Mouse (Mus musculus) stomach, embryonic 16.5 days (tissue): Measurements from ENCODE around the gene Usp1. TPM values are rescaled to one million over a fixed set of nuclear protein-coding genes. Genes with fewer than 3 reads are reported as not detected.
"Not testable (repeated sequence)": the region's sequence is repeated elsewhere in the genome, so short reads cannot be mapped to it uniquely, and the experiment has no call there.

ENCODE experiments used
- ATAC-seq: fragments of 200-750 bp; cut with Nextera tagmentation; 2 replicates; pipeline ENCODE4 v1.8.0; 2017; ENCODE audit warnings: moderate number of reproducible peaks, moderate TSS enrichment; ENCODE audit not compliant: insufficient read depth, low FRiP score
- H3K27ac ChIP-seq: fragments of 300-500 bp; sonication (generic); 2 replicates; pipeline ENCODE4 v1.5.1; 2014; ENCODE audit warnings: low read length
- H3K27me3 ChIP-seq: fragments of 300-500 bp; sonication (generic); 2 replicates; pipeline ENCODE4 v1.6.1; 2014; ENCODE audit warnings: low read length, control low read depth, mixed read lengths; ENCODE audit not compliant: control insufficient read depth, insufficient read depth
- H3K36me3 ChIP-seq: fragments of 300-500 bp; sonication (generic); 2 replicates; pipeline ENCODE4 v1.6.1; 2014; ENCODE audit warnings: low read length; ENCODE audit not compliant: control insufficient read depth, insufficient read depth
- H3K4me1 ChIP-seq: fragments of 300-500 bp; sonication (generic); 2 replicates; pipeline ENCODE4 v1.6.1; 2014; ENCODE audit warnings: low read length, control low read depth, mixed read lengths; ENCODE audit not compliant: control insufficient read depth, insufficient read depth
- H3K4me2 ChIP-seq: fragments of 300-500 bp; sonication (generic); 2 replicates; pipeline ENCODE4 v1.6.1; 2014; ENCODE audit warnings: low read depth, low read length, mixed read lengths
- H3K4me3 ChIP-seq: fragments of 300-500 bp; sonication (generic); replicated peaks from 2 replicates; pipeline ENCODE4 v1.5.1; 2014; ENCODE audit warnings: mild to moderate bottlenecking, low read length
- H3K9ac ChIP-seq: fragments of 300-500 bp; sonication (generic); 2 replicates; pipeline ENCODE4 v1.6.1; 2014; ENCODE audit warnings: low read length
- H3K9me3 ChIP-seq: fragments of 300-500 bp; sonication (generic); replicated peaks from 2 replicates; pipeline ENCODE4 v1.6.1; 2016; ENCODE audit warnings: low read length, control low read depth; ENCODE audit not compliant: control insufficient read depth
- WGBS: fragments of 180-500 bp; shearing (Covaris S2); extraction: QIAGEN DNeasy Blood & Tissue Kit; methylation state at CpG from one replicate; pipeline ENCODE4 v1.1.7; 2014; 5-methylcytosine and 5-hydroxymethylcytosine counted together
- polyA plus RNA-seq: library from polyadenylated mRNA; unstranded; fragments of >200 nt; fragmentation: Nextera tagmentation; extraction: Ambion mirVana; gene quantifications from 2 replicates; pipeline ENCODE4 v1.2.1, GENCODE M21; 2015

Usp1 gene
- polyA plus RNA-seq, 1 experiment from 2014 or later, result 48.7 TPM

DNA sequence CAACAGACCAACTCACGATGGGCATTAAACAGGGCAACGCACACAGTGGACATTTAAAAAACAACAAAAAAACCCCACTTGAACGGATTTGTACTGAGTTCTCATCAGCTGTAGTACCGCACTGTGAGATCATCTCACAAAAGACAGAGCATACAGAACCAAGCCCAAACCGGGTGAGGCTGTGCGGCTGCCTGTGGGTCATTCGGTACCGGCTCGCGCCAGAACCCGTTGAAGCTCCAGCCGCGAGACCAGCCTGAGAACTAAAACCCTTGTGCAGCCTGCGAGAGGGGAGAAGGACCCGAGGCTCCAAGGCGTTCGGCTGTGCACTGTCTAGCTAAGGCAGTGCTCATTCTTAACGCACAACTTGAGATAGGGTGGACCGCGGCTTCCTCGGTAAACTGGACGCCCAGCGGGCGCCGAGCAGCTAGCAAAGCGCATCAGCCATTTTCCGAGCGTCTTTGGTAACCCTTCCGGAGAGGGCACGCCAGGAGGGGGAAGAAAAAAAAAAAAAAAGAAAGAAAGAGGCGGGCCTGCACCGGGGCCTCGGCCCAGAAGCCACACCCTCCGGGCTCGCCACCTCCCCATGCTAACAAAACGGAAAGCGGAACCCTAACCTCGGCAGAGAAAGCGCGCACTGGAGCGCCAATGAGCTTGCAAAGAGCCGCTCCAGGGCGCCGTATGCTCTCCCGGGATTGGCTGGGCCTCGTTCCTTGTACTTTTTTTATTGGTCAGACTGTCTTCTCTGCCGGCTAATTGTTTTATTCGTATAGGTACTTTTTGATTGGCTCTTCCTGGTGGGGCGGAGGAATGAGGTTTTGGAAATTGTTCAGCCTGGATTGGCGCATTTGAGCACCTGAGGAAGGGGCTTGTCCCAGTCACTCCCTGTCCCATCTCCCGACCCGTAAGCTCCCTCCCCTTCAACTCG is 705 bp upstream of the Usp1 start:
- peaks cover 10% of the 10 kb centered on the region for H3K4me1 ChIP-seq
- no peaks in the 10 kb centered on the region for H3K36me3 ChIP-seq
- WGBS, result 0% methylated on average over 53 of the region's 53 CpGs
- ATAC-seq, result peak; percentile 97
- H3K4me3 ChIP-seq, result peak overlapping the region; percentile 79
- H3K9ac ChIP-seq, result peak overlapping the region; percentile 86
- no peaks in the 10 kb centered on the region for H3K27me3 ChIP-seq
- peak overlapping the region; percentile 91 for H3K4me2 ChIP-seq
- H3K9me3 ChIP-seq, result 0 out of 2 replicates have a peak, but pooled peaks cover 3% of the 10 kb centered on the region
- H3K27ac ChIP-seq, result peak overlapping the region; percentile 100

DNA sequence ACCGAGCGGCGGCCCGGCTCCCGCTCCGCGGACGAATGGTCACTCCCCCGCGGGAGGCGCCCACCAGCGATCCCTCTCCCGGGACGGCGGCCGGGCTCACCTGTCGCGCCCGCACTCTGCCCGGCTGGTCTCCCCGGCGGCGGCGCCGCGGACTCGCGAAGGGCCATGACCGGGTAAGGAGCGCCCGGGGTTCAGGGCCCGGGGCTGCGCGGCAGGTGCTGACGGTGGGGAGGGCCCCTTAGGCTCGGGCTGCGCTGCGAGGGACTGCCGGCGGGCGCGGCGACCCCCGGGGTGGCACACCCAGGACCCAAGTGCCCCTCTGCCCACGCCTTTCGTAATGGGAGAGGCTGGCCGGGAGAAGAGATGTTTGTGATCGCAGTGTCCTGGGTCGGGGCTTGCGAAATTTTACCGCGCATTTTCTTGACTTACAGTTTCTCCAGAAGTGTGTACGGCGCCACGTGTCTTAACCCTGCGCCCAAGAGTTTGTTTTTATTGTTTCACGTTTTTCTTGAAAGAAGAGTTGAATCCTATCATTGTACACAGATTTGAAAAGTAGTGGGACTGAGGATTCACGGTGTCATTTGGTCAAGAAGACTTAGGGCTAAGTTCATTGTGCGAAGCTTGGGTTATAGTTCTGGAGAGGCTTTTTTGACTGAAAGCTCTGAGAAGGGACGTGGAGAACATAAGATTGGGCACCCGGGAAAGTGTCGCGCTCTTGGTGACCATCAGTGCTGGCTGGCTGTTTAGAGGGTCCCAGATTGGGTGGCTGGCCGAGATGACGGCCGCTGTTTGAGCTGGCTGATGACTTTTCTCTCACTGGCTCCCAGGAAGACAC is 678 bp downstream of the Usp1 start:
- Histone ChIP-seq H3K27me3 (no peaks in the 10 kb centered on the region), H3K9me3 (no peaks in the 10 kb centered on the region), H3K36me3 (no peaks in the 10 kb centered on the region), H3K4me1 (peaks cover 10% of the 10 kb centered on the region), H3K9ac (peak overlapping the region; percentile 91), H3K27ac (peak overlapping the region; percentile 100), H3K4me3 (peak overlapping the region; percentile 79), H3K4me2 (peak overlapping the region; percentile 91)
- WGBS, result under 1% methylated on average over 52 of the region's 66 CpGs
- peak; percentile 3 for ATAC-seq

DNA sequence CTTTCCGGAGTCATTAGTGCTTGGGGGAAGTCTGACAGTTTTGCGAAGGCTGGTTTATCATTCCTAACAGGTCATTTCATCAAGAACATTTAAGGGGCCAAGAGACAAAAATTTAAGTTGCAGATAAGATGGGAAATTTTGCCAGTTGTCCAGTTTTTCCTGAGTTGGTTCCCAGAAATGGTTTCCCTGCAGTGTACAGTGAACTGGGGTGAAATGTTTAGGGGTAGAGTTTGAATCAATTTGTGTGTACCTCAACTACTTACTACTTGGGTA is 1.2 kb downstream of the Usp1 start:
- Histone ChIP-seq H3K9me3 (no peaks in the 10 kb centered on the region), H3K4me3 (peak overlapping the region; percentile 79), H3K36me3 (no peaks in the 10 kb centered on the region), H3K9ac (peak overlapping the region; percentile 91), H3K27me3 (no peaks in the 10 kb centered on the region), H3K4me2 (peak overlapping the region; percentile 91), H3K4me1 (peaks cover 10% of the 10 kb centered on the region), H3K27ac (peak overlapping the region; percentile 100)
- no peak for ATAC-seq
- WGBS, result 0% methylated on average over 2 of the region's 2 CpGs

DNA sequence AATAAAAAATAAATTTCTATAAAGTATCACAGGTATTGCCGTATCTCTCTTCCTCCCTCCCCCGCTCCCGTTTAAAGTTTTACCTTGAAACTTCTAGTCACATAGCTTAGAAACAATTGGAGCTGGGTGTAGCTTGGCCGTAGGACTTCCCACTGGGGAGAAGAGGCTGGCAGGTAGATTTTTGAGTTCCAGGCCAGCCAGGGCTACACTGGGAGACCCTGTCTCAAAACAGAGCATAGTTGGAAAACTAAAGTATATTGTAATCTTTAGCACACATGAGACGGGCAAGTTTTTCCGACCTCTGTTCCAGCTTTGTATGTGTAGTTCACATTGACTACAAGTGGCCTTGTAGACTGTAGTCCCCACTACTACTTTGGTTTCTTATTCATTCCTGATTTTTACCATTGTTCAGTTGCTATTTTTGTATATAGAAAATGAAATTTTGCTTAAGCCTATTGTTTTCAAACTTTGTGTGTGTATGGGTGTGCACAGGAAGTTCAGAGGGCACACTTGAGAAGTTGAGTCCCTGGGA is 1.7 kb downstream of the Usp1 start:
- Histone ChIP-seq H3K27ac (no peak overlapping the region), H3K9ac (peak overlapping the region; percentile 57), H3K4me2 (peak overlapping the region; percentile 91), H3K36me3 (no peaks in the 10 kb centered on the region), H3K4me3 (peak overlapping the region; percentile 79), H3K27me3 (no peaks in the 10 kb centered on the region), H3K9me3 (no peaks in the 10 kb centered on the region), H3K4me1 (peaks cover 10% of the 10 kb centered on the region)
- 9% methylated on average over 6 of the region's 6 CpGs for WGBS
- ATAC-seq, result no peak

DNA sequence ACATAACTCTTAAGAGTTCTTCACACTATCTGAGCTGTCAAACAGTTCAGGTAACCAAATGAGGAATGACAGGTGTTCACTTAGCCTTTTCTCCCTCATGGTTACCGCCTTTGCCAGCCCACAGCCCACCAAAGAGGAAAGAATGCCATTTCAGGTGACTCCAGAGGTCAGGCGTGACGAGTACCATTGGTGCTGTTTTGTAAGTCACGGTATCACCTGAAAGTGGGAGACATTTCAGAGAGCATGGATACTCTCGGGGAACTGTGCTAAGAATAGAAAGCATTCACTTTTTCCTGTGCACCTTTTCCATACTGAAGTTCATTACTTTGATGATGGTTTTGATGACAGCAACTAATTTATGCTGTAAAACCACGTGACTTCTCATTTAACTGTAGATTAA is 12.4 kb downstream of the Usp1 start:
- Histone ChIP-seq H3K4me2 (no peak overlapping the region), H3K4me1 (no peaks in the 10 kb centered on the region), H3K27me3 (no peaks in the 10 kb centered on the region), H3K9ac (no peak overlapping the region), H3K9me3 (no peaks in the 10 kb centered on the region), H3K4me3 (no peak overlapping the region), H3K27ac (no peak overlapping the region), H3K36me3 (peaks cover 11% of the 10 kb centered on the region)
- no peak for ATAC-seq
- WGBS, result 80% methylated on average over 6 of the region's 6 CpGs

DNA sequence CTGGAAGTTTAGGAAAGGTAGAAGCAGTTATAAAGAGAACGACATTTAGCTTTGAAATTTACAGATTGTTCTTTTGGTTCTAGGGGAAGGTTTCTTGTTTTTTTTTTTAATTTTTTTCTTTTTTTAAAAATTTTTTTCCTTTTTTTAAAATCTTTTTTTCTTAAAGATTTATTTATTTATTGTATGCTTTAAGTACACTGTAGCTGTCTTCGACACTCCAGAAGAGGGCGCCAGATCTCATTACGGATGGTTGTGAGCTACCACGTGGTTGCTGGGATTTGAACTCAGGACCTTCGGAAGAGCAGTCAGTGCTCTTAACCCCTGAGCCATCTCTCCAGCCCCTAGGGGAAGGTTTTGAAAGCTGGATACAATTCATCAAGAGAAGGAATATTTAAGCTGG is 14.6 kb downstream of the Usp1 start:
- H3K27ac ChIP-seq, H3K4me1 ChIP-seq, ATAC-seq, H3K27me3 ChIP-seq, H3K9ac ChIP-seq, H3K4me3 ChIP-seq, H3K4me2 ChIP-seq, H3K36me3 ChIP-seq, H3K9me3 ChIP-seq: not testable (repeated sequence)
- WGBS, result 87% methylated on average over 6 of the region's 6 CpGs

DNA sequence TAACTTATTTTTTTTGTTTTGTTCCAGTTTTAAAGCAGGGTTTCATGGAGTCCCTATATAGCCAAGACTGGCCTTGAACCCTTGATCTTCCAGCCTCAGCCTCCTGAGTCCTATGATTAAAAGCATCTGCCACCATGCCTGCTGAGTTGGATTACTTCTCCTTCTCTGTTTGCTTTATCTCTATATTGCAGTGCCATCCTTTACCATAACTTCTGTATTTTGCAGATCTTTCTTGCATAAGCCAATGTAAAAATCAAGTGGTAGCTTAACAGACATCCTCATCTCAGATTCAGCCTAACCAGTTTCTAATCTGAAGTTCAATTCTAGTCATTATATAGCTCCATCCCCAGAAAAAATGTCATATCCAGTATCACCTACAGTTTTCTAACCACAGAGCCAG is 27.0 kb downstream of the Usp1 start:
- Histone ChIP-seq H3K4me2 (no peak overlapping the region), H3K9me3 (no peaks in the 10 kb centered on the region), H3K4me3 (no peak overlapping the region), H3K4me1 (no peaks in the 10 kb centered on the region), H3K9ac (no peak overlapping the region), H3K27ac (no peak overlapping the region), H3K27me3 (no peaks in the 10 kb centered on the region), H3K36me3 (peaks cover 3% of the 10 kb centered on the region; the same call in 1 of the 2 replicates)
- no peak for ATAC-seq

DNA sequence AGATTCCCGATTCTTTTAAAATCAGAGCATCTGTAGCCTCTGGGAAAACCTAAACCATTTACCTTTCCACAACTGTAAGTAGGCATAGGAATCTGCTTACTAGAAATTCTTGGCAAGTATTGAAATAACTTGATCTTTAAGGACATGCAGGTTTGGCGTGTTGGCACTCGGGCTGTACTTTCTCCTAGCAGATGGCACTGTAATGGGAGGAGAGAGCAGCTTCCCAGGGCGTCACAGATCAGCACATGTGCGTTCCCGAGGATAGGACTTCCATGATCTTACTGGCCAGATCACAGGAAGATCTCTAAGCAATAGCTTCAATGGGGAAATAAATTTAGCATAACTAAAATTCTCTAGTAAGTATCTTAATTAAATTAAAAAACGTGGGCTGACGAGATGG is 32.4 kb downstream of the Usp1 start:
- no peak overlapping the region for H3K9ac ChIP-seq
- peaks cover 5% of the 10 kb centered on the region; the same call in 1 of the 2 replicates for H3K36me3 ChIP-seq
- H3K4me3 ChIP-seq, result no peak overlapping the region
- H3K27ac ChIP-seq, result no peak overlapping the region
- H3K4me2 ChIP-seq, result no peak overlapping the region
- no peaks in the 10 kb centered on the region for H3K27me3 ChIP-seq
- no peak for ATAC-seq
- H3K9me3 ChIP-seq, result no peaks in the 10 kb centered on the region
- 91% methylated on average over 8 of the region's 8 CpGs for WGBS
- no peaks in the 10 kb centered on the region for H3K4me1 ChIP-seq

DNA sequence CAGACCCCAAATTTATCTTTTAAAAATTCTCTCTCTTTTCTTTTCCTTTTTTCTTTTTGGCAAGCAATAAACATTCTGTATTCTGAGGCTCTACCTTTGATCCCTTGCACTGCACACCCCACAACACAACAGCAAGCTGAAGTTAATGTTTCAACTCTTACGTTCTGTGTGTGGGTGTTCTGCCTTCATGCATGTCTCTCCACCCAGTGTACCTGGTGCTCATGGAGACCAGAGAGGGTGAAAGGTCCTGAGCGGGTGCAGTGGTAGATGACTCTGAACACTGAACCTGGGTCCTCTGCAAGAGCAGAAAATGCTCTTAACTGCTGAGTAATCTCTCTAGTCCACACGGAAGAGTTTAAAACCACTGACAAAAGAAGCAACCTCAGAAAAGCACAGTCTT is 36.6 kb downstream of the Usp1 start:
- 87% methylated on average over 3 of the region's 3 CpGs for WGBS
- no peaks in the 10 kb centered on the region for H3K27me3 ChIP-seq
- H3K4me1 ChIP-seq, result no peaks in the 10 kb centered on the region
- H3K9ac ChIP-seq, result no peak overlapping the region
- no peaks in the 10 kb centered on the region for H3K9me3 ChIP-seq
- ATAC-seq, result no peak
- no peak overlapping the region for H3K4me3 ChIP-seq
- H3K36me3 ChIP-seq, result peaks cover 10% of the 10 kb centered on the region; the same call in 1 of the 2 replicates
- H3K27ac ChIP-seq, result no peak overlapping the region
- H3K4me2 ChIP-seq, result no peak overlapping the region
